Mouse (Mus musculus): ENCODE measurements around the gene Vangl2. TPM values are rescaled to one million over a fixed set of nuclear protein-coding genes. Genes with fewer than 3 reads are reported as not detected.

Vangl2 gene
- total RNA-seq, 2 experiments from 2014 or later = 1.4 TPM

GRCm38 (mm10) chr1:172010042-172010824 is 18.0 kb downstream of the Vangl2 start:
- no peak for DNase-seq
- intact Hi-C loops (cut with DNase I) = no loop called here

DNA sequence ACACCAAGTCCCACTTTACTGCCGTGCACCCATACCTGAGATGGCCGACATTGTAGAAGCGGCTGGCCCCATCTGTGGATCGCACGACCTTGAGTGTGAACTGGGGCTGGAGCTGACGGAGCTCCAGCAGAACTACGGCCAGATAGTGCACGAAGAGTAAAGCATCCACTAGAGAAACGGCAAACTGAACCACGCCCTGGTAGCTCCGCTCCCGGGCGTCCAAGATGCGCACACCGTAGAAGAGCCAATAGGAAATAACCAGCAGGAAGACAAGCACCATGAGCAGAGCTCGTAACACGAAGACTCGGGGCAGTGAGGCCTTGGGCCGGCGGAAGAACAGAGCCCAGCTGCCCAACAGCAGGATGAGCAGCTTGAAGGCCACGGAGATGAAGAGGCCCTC is 18.8 kb downstream of the Vangl2 start:
- intact Hi-C loops (cut with DNase I) = no loop called here
- no peak for DNase-seq

GRCm38 (mm10) chr1:172008351-172008750 is 19.9 kb downstream of the Vangl2 start:
- intact Hi-C loops (cut with DNase I) = no loop called here
- no peak for DNase-seq

GRCm38 (mm10) chr1:172007761-172008160 is 20.5 kb downstream of the Vangl2 start:
- intact Hi-C loops (cut with DNase I) = no loop called here
- DNase-seq = no peak

- intact Hi-C loops (cut with DNase I) = no loop called here
- no peak for DNase-seq
These were observed 26.6 kb downstream of the Vangl2 start for GRCm38 (mm10) chr1:172001665-172002064.

DNA sequence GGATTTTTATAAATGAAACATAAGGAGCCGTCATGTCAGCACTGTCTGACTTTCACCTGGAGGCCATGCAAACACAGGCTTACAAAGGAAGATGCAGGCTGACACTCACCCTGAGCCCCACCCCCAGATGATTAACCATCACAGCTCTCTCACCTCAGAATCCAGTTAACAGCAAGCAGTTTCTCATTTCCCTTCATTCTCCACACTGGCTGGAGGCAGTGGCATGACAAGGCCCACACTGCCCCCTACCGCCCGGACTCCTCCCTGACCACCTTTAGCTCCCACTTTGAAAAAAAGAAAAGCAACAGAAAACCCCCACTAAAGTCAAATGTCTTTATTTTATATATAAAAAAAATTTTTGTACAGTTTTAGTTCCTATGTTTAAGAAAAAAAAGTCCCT is 27.6 kb downstream of the Vangl2 start:
- intact Hi-C loops (cut with DNase I) = no loop called here
- DNase-seq = no peak

DNA sequence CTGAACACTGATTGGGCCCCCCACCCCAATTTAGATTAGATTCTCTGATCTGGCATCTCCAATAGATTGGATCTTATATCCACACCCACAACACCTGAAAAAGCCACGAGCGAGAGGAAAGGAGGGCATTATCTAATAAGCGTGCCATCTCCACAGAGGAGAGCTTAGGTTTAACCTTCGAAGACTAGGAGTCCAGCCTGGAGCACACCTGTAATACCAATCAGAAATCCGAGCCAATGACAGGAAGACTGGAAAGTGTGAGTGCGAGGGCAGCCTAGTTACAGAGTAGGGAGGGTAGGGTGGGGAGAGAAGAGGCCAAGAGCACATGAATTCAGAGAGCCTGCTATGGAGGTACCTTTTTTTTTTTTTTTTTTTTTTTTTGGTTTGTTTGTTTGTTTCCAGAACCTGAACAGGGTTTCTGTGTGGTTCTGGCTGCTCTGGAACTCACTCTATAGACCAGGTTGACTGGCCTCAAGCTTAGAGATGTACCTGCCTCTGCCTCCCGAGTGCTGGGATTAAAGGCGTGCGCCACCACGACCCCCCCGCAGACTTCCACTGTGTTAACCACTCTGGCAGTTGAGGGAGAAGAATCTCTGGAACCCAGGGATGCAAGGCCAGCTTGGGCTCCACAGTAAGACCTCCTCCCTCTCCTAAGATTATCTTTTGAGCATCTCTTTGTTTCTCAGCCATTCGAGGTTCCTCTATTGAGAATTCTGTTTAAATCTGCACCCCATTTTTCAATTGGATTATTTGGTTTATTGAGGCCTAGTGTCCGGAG is 29.2 kb downstream of the Vangl2 start:
- intact Hi-C loops (cut with DNase I) = no loop called here
- no peak for DNase-seq

- intact Hi-C loops (cut with DNase I) = no loop called here
These were observed 31.5 kb downstream of the Vangl2 start for GRCm38 (mm10) chr1:171996701-171997100.

GRCm38 (mm10) chr1:171994918-171995715 is 33.1 kb downstream of the Vangl2 start:
- DNase-seq = no peak
- intact Hi-C loops (cut with DNase I) = no loop called here

More at GRCm38 (mm10) chr1:171996701-171997100, 31.5 kb downstream of the Vangl2 start:
- no peak for DNase-seq

DNA sequence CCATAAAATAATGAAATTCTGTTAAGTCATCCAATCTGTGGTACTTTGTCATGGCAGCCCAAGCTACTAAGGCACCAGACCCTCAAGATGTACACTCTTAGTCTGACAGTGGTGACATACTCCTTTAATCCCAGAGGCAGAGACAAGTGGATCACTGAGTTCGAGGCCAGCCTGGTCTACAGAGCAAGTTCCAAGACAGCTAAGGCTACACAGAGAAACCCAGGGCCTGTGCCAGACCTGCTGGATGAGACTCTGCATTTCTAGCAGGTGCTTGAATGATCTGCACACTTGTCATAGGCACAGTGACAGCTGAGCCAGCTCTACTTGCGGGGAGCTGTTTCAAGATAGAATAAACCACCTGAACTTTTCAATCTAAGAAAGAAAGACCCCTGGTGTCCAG is 33.7 kb downstream of the Vangl2 start:
- DNase-seq = no peak
- intact Hi-C loops (cut with DNase I) = no loop called here

GRCm38 (mm10) chr1:171992901-171993530 is 35.2 kb downstream of the Vangl2 start:
- DNase-seq = no peak
- intact Hi-C loops (cut with DNase I) = no loop called here

DNA sequence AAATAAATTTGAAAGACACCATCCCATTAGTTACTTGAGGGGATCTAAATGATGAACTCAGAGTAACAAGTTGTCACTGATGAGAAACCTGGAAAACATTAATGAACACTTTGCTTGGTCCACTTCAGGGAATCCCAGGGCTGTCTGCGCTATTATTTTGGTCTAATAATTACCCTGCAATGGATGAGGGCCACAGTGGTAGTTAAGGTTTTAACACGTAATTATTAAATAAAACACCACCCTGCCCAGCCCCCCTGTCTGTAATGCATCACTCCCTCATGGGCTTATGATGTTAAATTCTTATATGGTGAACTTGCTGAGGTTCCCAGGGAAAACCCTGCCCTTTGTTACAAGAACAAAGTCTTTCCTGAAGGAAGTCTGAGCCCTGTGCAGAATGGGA is 36.4 kb downstream of the Vangl2 start:
- intact Hi-C loops (cut with DNase I) = no loop called here
- no peak for DNase-seq

- intact Hi-C loops (cut with DNase I) = no loop called here
These were observed 44.1 kb downstream of the Vangl2 start for GRCm38 (mm10) chr1:171984121-171984520.

GRCm38 (mm10) chr1:171983372-171984001 is 44.8 kb downstream of the Vangl2 start:
- no peak for DNase-seq
- intact Hi-C loops (cut with DNase I) = no loop called here

More at GRCm38 (mm10) chr1:171984121-171984520, 44.1 kb downstream of the Vangl2 start:
- no peak for DNase-seq

GRCm38 (mm10) chr1:171982740-171983139 is 45.5 kb downstream of the Vangl2 start:
- intact Hi-C loops (cut with DNase I) = no loop called here
- DNase-seq = no peak

DNA sequence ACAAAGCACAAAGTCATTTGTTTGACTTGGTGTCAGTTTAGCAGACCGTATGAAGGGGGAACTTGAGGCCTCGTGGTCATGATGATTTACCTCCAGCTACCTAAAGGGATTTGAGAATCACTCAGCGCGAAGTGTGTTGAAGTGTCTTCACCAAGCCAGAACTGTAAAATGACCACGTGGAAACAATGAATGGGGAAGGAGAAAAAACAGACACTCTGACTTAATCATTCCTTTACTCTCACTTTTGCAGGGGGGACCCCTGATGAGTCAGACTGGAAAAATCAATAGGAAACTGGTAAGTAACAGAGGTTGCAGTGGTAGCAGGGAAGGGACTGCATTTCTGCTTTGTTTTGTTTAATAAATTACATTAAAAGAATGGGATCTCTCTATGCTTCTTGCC is 46.1 kb downstream of the Vangl2 start:
- intact Hi-C loops (cut with DNase I) = no loop called here
- DNase-seq = no peak

- intact Hi-C loops (cut with DNase I) = no loop called here
- no peak for DNase-seq
These were observed 48.1 kb downstream of the Vangl2 start for GRCm38 (mm10) chr1:171979969-171980730.

DNA sequence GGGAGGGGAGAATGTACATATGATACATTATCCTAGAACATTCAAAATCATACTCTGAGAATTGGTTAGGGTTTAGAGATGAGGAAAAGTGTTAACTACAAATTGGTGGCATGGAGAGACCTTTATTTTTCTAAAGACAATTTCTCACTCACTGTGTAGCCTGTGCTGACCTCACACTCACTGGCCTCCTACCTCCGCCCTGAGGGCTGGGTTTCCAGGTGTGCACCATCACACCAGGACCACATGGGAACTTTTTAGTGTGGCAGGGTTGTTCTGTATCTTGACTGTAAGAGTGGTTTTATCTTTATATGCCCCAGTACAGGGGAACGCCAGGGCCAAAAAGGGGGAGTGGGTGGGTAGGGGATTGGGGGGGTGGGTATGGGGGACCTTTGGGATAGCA is 50.4 kb downstream of the Vangl2 start:
- DNase-seq = no peak
- intact Hi-C loops (cut with DNase I) = no loop called here

- DNase-seq = no peak
- intact Hi-C loops (cut with DNase I) = no loop called here
These were observed 51.3 kb downstream of the Vangl2 start for GRCm38 (mm10) chr1:171976826-171977539.
